Mouse (Mus musculus) hindlimb bud, embryonic 11.5 days (tissue): ENCODE data around the gene Pla2g5.
"Not testable (repeated sequence)": the region's sequence is repeated elsewhere in the genome, so short reads cannot be mapped to it uniquely, and the experiment has no call there.

Experiments used
- DNase-seq: peaks from one replicate; pipeline ENCODE4 v3.0.0-alpha.2; 2012; ENCODE audit warnings: low read depth, low spot score; ENCODE audit errors: extremely low spot score

Pla2g5 gene

DNA sequence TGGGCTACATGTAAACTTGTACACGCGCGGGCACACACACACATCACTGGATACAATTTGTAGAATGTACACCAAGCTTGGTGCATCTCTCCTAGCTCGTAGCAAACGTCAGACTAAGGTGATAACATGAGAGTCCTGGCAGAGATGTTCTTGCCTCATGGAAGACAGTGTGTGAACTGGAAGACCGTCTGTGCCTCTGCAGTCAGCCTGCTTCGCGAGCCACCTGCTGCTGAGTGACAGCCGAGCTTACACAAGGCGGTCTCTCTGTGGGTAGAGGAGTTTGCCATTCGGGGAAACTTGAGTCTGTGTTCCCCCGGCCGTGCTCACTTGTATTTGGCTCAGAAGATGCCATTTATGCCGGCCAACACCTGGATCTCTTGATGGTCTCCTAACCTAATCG lies 4.8 kb downstream of the Pla2g5 start:
- no peak for DNase-seq

DNA sequence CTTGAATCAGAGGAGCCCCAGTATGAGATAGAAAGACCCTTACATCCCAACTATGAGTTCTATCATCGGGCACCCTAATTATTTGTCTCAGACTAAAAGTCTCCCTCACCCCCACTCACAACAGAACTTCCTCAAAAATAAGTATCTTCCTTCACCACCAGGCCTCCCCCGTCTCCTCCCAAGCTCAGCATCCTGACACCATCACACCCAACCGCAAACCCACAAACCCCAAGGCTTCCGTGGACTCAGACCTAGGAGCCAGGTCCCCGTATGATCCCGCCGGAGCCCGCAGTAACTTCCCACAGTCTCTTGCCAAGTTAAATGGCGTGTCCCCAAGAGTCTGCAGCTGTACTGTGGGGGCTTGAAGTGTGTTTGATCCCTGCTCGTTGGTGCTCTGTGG lies 5.7 kb downstream of the Pla2g5 start:
- DNase-seq = no peak

GRCm38 (mm10) chr4:138856491-138856890 lies 6.8 kb downstream of the Pla2g5 start:
- DNase-seq = peak; percentile 72

DNA sequence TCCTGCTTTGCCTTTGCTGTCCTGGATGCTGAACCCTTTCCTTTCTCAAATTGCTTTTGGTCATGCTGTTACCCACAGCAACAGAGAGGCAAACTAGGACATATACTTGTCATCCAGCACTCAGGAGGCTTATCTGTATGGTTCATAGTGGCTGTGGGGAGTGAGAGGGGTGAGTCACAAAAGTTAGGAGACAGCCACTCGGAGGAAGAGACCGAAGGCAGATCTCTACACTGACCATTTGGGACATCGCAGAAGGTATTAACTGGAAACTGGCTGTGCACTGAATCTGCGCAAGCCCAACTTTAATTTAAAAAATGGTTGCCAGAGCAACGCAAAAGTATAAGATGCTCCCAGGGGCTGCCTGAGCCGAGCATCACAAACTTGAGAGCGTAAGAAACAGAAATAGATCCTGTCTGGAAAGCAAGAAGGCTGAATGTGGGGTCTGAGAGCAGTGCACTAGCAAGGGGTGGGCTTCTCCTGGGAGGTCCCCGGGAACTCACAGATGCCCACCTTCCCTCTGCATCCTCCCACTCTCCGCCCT lies 8.1 kb downstream of the Pla2g5 start:
- no peak for DNase-seq

GRCm38 (mm10) chr4:138852961-138853360 lies 10.3 kb downstream of the Pla2g5 start:
- no peak for DNase-seq

DNA sequence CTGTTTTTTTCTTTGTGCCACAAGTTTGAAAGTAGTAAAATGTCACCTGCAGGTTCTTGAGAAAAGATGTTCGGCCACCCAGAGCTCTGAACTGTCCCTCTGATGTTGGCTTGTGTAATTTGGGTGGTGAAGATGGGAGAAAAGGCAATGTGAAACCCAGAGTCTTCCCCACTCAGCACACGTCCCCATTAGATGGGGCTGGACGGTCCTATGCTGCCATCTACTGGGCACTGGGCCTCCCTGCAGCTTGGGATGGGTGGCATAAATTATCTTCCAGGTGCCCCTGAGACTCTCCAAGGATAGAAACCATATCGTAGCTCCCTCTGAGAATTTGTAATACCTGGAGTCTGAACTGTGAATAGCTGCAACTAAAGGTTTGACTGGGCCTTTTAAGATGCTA lies 11.8 kb downstream of the Pla2g5 start:
- no peak for DNase-seq

GRCm38 (mm10) chr4:138841386-138841785 lies 21.9 kb downstream of the Pla2g5 start:
- DNase-seq = no peak

- no peak for DNase-seq
These were observed 22.6 kb downstream of the Pla2g5 start for GRCm38 (mm10) chr4:138840726-138841125.

DNA sequence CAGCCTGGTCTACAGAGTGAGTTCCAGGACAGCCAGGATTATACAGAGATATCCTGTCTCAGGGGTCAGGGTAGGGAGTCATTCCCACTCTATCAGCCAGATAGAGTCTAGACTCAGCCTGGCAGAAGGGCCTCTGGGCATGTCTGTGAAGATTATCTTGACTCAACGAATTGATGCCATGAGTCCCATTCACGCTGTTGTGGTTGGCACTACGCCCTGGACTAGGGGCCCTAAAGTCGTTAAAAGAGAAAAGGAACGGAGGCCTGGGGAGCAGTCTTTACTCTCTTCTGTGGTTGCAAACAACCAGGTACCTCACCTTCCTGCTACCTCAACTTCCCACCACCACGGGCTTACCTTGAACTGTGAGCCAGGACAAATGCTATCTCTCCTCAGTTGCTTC lies 23.5 kb downstream of the Pla2g5 start:
- DNase-seq = no peak

DNA sequence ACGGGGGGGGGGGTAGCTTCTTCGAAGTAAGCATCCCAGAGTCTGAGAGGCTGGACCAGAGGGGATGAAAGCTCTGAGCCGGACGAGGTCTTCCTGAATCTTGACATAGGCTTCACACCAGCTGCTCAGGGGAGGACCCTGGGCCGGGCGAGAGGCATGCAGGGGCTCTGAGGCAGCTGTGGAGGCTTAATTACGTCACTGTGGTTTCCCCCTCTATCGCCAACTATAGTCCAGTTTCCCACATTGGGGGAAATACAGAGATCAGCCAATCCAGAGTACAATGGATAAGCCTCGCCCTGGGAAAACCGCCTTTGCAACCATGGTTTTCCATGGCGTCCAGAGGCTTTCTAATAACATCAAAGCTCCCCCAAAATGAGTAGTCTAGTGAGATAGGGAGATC lies 36.1 kb downstream of the Pla2g5 start:
- no peak for DNase-seq

GRCm38 (mm10) chr4:138825751-138826567 lies 37.3 kb downstream of the Pla2g5 start:
- DNase-seq = no peak

DNA sequence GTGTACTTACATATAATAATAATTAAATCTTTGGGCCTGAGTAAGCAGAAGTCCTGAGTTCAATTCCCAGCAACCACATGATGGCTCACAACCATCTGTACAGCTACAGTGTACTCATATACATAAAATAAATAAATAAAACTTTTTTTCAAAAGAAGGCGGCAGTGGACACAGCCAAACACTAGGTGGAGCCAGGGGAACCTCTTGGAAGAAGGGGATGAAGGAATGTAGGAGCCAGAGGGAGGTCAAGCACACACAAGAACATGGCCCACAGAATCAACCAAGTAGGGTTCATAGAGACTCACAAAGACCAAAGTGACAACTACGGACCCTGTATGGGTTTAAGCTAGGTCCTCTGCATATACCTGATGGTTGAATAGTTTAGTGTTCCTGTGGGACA lies 38.6 kb downstream of the Pla2g5 start:
- no peak for DNase-seq

GRCm38 (mm10) chr4:138824161-138824560 lies 39.1 kb downstream of the Pla2g5 start:
- not testable (repeated sequence) for DNase-seq

DNA sequence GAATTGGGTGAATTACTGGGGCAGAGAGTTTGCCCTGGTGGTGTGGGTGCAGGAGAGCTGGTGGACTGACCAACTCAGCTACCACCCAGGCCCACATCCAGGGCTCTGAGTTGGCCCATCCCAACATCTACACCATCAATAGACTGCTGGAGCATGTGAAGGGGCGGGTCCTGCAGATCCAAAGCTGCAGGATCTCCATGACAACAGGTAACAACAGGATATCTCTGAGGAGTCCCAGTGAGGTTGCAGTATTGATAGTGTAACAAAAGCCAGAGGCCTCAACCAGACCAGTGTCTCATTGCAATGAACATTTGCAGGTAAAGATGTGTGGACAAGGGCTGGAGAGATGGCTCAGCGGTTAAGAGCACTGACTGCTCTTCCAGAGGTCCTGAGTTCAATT lies 42.2 kb downstream of the Pla2g5 start:
- DNase-seq = no peak

GRCm38 (mm10) chr4:138819101-138819500 lies 44.2 kb downstream of the Pla2g5 start:
- DNase-seq = no peak

- DNase-seq = no peak
These were observed 45.5 kb downstream of the Pla2g5 start for GRCm38 (mm10) chr4:138817736-138818135.

DNA sequence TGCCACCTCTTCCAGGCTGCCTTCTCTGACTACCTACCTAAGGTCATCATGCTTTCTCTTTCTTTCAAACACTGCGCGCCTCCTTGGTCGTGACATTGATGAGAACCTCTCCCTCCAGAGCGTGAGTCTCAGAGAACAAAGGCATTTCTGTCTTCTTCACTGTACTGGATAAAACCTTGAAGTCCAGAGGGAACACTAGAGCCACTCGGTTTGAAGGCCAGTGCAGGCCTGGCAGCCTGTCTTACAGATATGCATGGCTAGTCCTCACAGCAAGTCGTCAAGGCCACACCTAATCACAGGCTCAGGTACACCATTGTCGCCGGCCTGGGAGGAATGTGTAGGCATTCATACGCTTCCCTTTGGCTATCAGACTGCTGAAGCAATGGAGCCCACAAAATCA lies 47.1 kb downstream of the Pla2g5 start:
- DNase-seq = no peak

- DNase-seq = no peak
These were observed 56.3 kb downstream of the Pla2g5 start for GRCm38 (mm10) chr4:138806920-138807541.

GRCm38 (mm10) chr4:138806160-138806559 lies 57.1 kb downstream of the Pla2g5 start:
- DNase-seq = no peak

DNA sequence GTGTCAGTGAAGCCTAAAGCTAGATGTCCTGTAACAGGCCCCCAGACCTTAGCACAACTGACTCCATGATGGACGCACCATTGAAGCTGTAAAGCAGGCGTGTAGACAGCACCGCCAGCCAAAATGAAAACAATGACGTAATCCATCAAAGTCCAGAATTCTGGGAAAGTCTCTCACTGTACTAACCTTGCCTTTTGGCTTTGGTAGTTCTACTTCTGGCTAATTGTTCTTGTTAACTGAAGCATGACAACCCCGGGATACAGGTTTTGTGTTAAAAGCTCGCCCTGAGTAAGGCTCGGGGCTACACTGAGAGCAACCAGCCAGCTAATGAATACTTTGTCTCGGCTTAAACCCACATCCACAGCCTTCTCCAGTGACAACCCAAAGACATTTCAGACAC lies 58.0 kb downstream of the Pla2g5 start:
- DNase-seq = no peak

DNA sequence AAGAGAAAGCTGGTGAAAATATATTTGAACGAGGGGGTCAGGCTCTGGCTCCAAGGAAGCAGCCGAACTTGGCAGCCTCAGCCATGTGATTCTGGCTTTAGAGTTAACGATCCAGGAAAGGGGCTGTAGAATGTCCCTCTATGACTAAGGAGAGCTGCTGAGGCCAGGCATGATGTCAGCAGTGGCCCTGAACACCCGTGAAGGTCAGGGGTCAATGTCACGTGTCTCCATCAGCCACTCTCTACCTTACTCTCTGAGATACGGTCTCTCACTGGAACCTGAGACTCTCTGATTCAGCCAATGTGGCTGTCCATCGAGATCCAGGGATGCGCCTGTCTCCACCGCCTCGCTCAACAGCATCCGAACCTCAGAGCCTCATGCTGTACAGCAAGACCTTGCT lies 60.4 kb downstream of the Pla2g5 start:
- DNase-seq = no peak

GRCm38 (mm10) chr4:138801631-138802030 lies 61.7 kb downstream of the Pla2g5 start:
- no peak for DNase-seq
